Mouse (Mus musculus) liver, postnatal 0 days (tissue): Measurements from ENCODE around the gene 1600014C10Rik.

Experiments
- CTCF ChIP-seq: sonication (generic); IDR thresholded peaks from 2 replicates; pipeline ENCODE4 v1.5.1; 2016; ENCODE audit warnings: antibody characterized with exemption, low read depth
- EP300 ChIP-seq: IDR thresholded peaks from 2 replicates; pipeline ENCODE4 v1.6.1; 2016; ENCODE audit warnings: antibody characterized with exemption, low read depth, mild to moderate bottlenecking

DNA sequence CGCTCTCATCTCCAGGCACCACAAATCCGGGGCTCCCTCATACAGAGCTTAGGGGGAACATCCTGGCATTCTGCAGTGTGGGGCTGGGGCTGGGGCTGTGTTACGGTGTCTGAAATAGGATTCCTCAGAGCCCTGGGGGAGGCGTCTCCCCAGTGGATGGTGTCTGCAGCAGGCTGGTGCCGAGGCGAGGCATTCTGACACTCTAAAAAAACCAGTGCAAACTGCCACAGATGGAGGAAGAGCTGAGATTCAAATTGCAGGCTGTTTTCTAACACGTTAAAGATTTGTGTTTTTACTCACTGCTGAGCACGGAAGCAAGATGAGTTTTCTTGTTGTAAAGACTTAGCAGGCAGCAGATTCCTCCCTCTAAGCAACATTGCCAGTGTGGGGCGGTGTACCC is 42.7 kb upstream of the 1600014C10Rik start:
- TF ChIP-seq CTCF (no peak), EP300 (no peak)
